Mouse (Mus musculus) c-Kit-negative CD71-positive TER-119-positive erythroid progenitor cells, embryonic 14.5 days (primary cell): ENCODE measurements at regions not wholly inside any gene's neighbourhood (a gene's known extent, or its start where the extent isn't known, plus 50 kb on each side); places are given as distances from the start of the nearest gene placed in this dataset.

ENCODE experiments used
- DNase-seq: peaks from one replicate; pipeline ENCODE4 v3.0.0-alpha.2; 2013; ENCODE audit warnings: low read depth, low spot score

- no peak for DNase-seq
These were observed 508.3 kb upstream of the Arpp21 start for GRCm38 (mm10) chr9:112743871-112744590.

GRCm38 (mm10) chr9:112735761-112736160, 500.0 kb upstream of the Arpp21 start:
- no peak for DNase-seq

GRCm38 (mm10) chr9:112725523-112725922, 489.8 kb upstream of the Arpp21 start:
- no peak for DNase-seq

GRCm38 (mm10) chr9:112725103-112725502, 489.4 kb upstream of the Arpp21 start:
- no peak for DNase-seq

- no peak for DNase-seq
These were observed 487.6 kb upstream of the Arpp21 start for GRCm38 (mm10) chr9:112723346-112723745.

- no peak for DNase-seq
These were observed 486.8 kb upstream of the Arpp21 start for GRCm38 (mm10) chr9:112722501-112722900.

GRCm38 (mm10) chr9:112715197-112715762, 479.5 kb upstream of the Arpp21 start:
- DNase-seq: no peak

GRCm38 (mm10) chr9:112678866-112679265, 443.1 kb upstream of the Arpp21 start:
- no peak for DNase-seq

- DNase-seq: no peak
These were observed 439.5 kb upstream of the Arpp21 start for GRCm38 (mm10) chr9:112675232-112675631.
